Mouse (Mus musculus) left cerebral cortex, adult 8-10 months (tissue): ENCODE data around the gene Cblb. TPM values are rescaled to one million over a fixed set of nuclear protein-coding genes. Genes with fewer than 3 reads are reported as not detected.

ENCODE experiments used
- DNase-seq, 2 experiments: peaks; one replicate each; pipeline ENCODE4 v3.0.0; 2022; ENCODE audit warnings: low spot score in 2 of 2
- total RNA-seq, 4 experiments: library from RNA; stranded (reverse); gene quantifications; 2 replicates each; pipeline ENCODE4 v1.2.4; 2022

The Cblb gene
- total RNA-seq = 10 to 100 TPM; 17.9 to 19.4 (median 19.1) TPM

DNA sequence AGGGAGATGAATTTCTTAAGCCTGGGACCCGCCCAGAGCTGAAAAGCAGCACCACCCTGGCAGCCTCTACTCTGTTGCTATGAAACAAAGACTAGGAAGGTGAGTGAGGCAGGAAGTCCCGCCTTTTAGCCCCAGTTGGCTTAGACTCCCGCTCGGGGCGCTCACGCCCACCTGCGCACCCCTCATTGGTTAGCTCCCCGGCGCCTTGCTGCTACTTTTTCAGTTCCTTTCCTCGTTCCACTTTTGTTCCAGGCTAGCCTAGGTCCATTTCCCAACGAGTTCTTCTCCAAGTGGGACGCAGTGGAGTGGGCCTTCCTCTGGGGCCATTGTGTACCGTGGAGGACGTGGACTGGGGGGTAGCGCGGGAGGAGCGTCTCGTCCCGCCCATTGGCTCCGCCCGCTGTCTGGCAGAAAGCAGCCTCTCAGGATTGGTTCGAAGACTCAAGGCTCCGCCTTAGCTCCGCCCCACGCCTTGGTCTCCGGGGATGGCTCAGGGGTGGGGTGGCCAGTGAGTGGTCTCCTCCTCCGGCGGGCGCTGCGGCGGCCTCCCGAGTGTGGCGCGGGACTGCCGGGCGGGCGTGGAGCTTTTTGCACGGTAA lies at the start of gene Cblb:
Gene Cblb (plus strand): TSS at position 135 of the 599 bp plus-strand sequence.
- DNase-seq = peak; percentile 96 to 97

DNA sequence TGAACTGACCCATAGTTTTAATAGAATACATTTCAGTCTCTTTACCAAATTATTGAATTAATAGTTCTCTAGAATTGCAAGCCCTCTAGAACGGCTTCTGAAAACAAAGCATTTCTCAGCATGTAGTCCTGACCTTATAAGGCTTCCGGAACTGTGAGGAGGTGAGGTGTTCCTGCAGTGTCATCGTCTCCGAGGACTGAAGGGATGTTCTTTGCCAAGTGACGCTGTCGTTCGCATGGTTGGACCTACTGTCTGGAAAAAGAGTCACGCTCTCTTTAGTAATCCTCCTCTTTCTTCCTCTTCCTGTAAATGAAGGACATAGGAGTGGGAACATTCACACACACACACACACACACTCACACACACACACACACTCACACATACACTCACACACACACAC lies 45.6 kb upstream of the Cblb start:
- DNase-seq = no peak

DNA sequence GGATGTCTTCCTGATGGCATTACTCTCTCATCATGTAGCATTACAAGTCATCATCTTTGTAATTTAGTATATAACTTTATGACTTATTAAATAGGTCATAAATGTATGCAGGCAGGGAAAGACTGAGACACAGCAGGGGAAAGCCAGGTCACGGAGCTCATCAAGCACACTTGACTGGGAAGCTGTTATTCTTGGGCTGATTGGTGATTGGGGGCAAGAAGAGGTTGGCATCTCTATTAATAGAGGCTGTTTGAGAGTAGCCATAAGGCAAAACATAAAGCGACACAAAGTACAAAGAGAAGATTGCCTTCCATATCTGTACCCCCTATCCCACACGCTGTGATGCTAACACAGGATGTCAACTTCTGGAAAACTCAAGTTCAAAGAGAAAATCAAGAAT lies 44.8 kb upstream of the Cblb start:
- no peak for DNase-seq

DNA sequence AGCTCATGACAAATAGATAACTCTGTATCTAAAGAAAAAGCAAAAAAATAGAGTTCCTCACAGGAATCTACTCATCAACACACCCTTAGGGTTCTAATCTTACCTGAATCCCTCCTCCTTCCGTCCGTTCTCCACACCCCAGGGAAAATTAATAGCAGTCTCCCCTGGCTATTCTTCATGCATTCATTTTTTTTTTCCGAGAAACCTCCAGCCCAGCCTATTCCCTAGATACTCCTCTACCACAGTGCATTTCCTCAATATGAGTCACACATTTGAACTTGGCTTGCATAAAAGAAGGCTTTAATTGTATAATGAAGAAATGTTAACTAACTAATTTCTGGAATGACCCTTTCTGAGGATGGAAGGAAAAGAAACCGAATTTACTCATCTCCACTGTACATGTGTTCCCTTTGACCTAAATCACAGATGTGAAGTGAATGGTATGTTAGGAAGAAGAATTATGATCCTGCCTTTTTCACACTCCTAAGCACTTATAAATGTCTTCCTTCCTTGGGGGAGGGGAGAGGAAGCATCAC lies 43.9 kb upstream of the Cblb start:
- no peak for DNase-seq

DNA sequence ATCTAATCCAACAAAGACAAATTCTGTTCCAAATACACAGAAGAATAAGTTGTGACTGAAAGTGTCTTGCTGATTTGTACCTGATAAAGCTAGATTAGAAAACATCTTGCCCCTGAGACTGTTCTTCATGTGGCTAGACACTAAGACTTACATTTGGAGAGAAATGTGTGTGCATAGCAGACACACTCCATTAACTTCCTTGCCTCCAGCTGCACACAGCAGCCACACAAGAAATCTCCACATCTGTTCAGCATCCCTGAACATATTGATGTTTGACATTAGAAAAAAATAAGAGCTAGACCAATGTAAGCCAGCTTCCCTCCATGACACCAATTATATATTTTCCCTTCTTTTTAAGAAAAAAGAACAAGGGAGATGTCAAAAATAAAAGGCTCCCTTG lies 43.0 kb upstream of the Cblb start:
- no peak for DNase-seq

DNA sequence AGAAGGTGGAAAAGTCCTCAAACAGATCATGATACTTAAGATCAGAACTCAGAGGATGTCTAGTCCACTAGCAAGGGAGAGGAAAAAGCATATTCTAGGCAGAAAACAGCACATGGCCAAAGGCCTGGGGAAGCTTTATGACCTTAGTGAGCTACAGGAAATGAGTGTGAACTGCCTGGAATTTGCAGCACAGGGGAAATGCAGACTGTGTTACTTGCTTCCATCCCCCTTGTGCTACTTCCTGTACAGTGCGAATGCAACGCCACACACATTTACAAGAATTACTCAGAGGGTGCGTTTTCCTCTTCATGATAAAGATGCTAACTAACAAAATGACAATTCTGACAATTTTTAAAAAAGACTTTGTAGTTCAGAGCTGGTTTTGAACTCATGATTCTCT lies 41.8 kb upstream of the Cblb start:
- DNase-seq = no peak

DNA sequence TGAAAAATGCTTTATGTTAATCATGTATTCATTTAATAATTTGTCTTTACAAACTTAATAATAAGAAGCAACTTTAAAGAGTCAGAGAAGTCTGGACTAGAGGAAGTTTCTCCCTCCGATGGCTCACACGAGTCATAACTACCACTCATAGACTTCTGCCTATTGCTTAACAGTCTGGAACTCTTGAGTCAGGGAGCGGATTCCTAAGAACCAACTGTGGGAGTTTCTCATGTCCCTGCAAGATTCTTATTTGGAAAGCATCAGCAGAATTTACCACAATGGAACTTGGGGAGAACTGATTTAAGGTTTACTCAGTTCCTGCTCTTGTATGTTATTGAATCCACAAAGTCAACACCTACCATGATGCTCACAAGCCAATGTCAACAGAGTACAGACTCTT lies 31.0 kb upstream of the Cblb start:
- no peak for DNase-seq

DNA sequence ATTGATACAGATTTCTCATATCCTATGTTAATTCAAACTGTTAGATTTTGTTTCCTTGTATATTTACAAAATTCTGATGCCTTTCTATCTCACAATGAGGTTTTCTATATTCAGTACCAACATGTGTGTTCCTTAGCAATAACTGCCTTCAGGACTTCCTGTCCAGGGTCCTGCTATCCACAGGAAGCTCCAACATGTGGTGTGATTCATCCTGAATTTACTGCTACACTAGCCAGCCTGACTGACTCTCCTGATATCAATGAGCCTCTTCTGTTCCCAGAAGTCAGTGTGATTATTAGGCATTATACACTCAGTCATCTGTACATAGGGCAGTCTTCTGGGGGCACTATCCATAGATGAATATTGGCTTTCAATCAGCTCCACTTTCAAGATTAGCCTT lies 30.2 kb upstream of the Cblb start:
- no peak for DNase-seq

DNA sequence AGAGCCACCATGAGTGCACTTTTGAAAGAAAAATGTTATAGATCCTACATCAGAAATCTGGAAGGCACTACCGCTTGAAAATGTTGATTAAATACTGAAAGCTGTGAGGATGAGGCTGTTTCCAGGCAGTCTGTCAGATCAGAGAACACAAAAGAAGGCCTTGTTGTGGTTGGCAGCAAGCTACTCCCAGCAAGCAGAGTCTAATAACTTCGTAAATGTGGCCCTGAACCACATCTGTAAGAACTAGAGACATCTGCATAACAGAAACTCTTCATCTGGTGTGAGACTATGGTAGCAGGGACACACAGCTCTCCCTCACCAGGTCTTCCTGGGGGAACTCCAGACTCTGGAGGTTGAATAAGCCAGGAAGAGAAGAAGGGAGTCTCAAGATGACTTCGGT lies 24.0 kb upstream of the Cblb start:
- DNase-seq = no peak

DNA sequence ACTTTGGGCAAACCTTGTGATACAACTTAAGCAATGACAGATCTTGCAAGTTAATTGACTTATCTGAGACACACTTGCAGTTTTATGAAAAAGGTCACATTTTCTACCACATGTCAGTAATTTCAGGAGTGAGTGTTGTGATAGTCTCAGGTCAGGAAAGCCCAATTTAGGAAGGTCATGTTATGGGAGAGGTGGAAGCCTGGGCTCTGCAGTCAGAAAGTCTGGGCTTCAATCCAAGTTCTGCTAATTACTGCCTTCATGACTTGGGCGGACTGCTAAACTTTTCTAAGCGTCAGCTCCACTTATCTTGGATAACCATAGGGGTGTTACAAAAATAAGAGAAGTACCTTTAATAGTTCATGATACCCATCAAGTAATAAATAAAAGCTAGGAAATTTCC lies 22.6 kb upstream of the Cblb start:
- DNase-seq = no peak

DNA sequence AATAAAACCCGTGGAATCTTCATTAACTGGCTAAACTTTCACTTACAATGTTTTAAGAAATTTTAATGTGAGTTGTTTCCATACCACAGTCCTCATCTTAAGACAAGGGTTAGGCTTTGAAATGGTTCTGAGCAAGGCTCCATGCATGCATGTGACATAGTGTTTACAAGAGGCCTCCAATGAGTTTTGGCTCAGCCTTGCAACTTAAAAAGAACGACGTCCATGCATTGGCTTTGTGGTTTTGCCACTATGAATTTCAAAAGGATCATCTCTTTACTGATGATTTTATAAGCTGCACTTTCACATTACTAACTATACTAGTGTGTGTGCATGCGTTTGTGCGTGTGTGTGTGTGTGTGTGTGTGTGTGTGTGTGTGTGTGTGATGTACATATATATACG lies 21.6 kb upstream of the Cblb start:
- no peak for DNase-seq

DNA sequence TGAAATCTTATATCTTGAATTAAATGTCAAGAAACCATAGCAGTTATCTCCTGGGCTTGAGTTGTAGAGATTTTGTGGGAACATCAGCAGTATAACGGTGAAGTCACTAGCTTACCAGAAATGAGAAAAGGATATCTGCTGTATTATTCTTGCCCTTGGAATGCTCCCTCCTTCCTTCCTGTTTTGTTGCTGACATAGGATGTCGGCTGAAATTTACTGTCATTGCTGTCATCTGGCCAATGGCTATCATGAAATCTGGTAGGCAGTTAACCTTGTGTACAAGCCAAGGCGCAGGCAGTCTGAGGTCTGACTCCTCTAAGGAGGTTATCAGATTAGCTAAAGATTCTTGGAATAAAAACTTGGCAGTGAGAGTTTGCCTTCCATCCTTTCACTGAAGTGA lies 18.0 kb upstream of the Cblb start:
- no peak for DNase-seq

DNA sequence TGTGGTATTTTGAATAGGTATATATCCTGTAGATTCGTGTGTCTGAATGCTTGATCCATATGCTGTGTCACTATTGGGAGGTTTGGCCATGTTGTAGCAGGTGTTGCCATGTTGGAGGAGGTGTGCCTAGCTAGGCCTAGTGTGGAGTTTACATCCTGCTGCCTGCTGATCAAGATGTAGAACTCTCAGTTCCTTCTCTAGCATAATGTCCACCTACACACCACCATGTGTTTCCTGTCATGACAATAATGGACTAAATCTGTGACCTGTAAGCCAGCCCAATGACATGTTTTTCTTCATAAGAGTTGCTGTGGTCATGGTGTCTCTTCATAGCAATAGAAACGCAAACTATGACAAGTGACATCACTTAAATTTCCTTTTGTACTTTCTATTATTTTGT lies 17.2 kb upstream of the Cblb start:
- no peak for DNase-seq

DNA sequence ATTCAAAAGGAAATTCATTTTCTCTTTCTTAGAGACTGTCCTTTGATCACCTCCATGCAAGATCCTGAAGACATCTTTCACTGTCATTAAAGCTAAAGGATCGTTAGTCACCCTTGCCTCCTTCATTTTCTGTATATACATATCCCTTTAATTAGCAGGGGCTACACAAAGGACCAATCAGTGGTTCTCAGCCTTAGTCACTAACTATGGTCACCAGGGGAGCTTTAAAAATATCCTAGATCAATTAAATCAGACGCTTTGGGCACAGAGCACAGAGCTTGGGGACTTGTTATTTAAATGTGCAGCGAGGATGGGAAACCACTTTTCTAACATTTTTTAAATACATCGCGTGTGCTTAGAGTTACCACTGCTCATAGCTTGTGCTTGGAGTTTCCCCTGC lies 7.6 kb upstream of the Cblb start:
- no peak for DNase-seq

DNA sequence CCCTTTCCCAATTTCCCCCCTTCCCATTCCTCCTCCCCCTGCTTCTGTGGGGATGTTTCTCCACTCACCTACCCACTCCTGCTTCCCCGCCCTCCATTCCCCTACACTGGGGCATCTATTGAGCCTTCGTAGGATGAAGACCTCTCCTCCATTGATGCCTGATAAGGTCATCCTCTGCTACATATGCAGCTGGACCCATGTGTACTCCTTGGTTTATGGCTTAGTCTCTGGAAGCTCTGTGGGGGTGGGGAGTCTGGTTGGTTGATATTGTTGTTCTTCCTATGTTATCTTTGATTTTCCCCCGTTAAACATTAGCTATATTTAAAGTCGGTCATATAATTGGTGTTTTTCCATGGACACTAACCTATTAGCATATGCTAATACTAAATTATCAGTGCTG lies 3.7 kb upstream of the Cblb start:
- no peak for DNase-seq

DNA sequence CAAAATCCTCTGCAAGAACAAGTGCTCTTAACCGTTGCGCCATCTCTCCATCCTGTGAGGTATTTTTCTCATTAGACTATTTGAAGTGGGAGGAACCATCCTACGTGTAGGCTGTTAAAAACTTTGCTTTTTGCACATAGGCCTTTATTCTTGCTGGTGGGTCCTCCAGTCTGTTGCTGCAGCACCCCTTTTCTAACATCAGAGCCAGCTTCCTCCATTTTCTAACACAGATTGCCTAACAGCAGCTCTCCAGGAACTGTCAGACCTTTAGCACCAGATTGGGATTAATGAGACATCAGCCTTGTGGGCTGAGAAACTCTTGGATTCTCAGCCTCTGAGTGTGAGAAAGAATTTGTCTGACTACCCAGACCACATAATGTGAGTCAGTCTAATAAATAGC lies 2.0 kb upstream of the Cblb start:
- DNase-seq = no peak

DNA sequence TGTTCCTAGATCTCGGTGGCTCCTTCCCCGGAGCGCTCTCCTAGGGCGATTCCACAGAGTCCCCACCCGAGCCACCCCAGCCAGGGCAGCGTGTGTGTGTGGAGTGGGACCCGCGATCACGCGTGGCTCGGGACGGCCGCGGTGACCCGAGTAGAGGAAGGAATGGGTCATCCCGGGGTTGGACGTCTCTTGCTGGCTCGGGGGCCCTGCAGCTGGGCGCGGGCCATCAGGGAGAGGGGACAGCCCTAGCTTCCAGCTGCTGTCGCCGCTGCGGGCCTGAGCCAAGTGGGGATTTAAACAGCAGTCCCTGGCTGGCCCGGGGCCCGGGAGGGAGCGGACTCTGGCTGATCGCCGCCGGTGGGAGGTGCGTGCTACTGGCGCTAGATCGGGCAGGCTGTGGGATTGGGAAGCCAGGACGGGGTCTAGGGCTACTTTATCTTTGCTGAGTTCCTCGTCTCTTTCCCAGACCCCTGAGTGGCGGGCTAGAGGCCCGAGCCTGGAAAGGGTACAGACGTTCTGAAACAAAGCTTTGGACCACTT lies 757 bp downstream of the Cblb start:
- DNase-seq = peak; percentile 71 to 80

DNA sequence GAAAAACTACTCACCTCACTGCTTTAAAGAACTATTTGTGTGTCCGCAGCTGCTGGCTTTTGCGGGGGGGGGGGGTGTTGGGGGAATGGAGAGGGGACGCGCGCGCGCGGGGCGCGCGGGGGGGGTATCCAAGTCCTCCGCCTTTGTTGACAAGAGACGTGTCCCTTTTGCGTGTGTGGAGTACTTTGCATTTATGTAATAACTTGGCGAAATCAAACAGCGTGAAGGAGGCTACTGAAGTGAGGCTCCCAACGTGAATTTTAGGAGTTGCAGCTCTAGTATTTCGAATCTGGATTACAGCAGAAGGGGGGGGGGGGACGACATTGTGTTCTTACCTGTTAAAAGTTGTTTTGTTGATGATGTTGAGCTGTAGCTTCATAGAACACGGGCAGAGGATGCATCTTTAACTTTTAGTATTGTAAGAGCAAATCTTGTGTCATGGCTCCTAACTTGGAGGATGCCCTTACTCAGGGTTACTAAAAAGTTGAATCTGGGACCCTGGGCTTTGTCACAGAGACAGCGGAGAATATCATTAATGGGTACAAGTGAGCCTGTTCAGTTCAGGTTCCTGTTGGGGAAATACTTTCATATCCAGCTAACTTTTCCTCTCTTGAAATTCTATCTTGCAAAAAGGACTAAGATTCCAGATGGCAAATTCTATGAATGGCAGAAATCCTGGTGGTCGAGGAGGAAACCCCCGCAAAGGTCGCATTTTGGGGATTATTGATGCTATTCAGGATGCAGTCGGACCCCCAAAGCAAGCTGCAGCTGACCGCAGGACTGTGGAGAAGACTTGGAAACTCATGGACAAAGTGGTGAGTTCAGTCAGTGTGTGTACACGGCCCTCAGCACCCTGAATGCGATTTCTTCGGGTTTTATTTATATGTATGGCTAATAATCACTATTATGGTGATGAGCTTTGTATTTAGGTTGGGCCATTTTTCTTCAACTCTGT lies 1.6 kb downstream of the Cblb start:
- DNase-seq = no peak

DNA sequence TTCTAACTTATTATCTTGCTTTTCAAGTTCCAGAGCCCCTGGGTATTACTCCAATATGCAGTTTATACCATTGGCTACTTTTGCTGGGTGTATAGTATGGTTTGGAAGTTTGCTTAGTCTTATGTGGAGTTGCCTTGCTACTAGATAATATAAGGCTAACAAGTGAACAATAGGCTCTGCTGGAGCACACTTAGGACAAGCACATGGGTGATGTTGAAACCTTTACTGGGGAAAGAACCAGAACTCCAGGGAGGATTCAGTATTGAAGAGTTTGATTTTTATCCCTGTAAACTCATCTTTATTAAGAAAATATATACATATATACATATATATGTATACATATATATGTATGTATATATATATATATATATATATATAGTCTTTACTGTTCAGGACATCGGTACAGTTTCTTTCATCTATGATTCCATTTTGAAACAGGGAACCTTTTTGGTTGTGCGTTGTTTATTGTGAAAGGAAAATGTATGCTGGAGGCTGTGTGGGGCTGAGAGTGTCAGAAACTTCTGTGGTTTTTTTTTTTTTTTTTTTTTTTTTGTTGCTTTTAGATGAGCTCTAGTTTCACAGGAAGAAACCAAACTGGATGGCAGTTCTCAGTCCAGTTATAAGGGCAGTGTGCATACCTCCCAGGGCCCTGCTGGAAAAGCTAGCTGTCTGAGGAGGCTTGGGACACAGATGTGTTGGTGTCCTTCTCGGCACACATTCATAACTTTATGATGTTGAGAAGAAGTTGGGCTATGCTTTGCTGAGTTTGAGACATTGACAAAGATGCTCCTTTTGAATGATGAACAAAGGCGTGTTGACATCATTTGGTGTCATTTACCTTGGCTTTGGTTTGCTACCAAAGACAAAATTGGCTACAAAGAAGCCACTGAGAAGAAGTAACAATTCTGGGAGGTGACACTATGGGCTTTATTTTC lies 2.6 kb downstream of the Cblb start:
- DNase-seq = no peak

DNA sequence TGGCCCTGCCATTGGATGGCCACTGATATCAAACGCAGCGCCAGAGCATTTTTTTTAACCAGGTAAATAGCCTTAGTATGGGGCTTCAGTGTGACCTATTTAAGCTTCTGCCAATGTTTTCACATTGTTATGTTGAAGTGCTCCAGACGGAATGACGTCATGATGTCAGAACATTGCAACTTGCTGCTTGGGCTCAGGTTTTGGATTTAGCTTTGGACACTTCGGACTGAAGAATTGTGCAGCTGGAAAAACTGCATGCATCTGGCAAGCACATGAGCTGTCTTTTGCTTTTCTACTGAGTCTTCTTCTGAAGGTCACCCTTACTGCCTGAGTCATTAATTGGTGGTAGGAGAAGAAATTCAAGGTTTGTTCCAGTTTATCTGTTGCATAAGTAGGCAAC lies 3.3 kb downstream of the Cblb start:
- no peak for DNase-seq

DNA sequence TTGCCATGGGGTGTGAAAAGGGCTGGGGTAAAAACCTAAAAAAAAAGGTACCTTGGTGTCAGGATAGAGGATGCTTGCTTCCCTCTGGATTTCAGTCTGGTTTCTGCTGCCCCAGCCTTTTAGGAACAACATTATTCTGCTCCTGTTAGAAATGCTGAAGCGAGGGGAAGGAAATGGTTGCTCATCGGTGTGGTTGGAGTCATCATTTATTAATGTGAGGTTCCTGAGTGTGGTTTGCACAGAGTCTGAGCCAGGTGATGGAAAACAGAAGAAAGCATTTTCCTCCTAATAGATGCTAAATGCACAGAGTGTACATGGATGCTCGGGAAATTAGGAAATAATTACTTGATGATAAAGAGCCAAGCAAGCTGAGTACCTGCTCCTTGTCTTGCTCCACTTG lies 5.3 kb downstream of the Cblb start:
- no peak for DNase-seq
